Mouse (Mus musculus) mouse embryonic stem cell (cell line): ENCODE data around the gene Gcg.

Source experiments
- in situ Hi-C, 2 experiments: fragments of 300-500 bp; cut with MboI; formaldehyde crosslinking; loops; 1 replicate in 1 of 2; 3 replicates in 1 of 2; pipeline ENCODE4 v1.14.3; 2019 to 2020; ENCODE audit warnings: low sequenced_read_pairs in 2 of 2, low pct_unique_long_range_greater_than_20kb in 1 of 2, mixed read lengths in 1 of 2; ENCODE audit not compliant: unreplicated experiment in 1 of 2

Gene Gcg

DNA sequence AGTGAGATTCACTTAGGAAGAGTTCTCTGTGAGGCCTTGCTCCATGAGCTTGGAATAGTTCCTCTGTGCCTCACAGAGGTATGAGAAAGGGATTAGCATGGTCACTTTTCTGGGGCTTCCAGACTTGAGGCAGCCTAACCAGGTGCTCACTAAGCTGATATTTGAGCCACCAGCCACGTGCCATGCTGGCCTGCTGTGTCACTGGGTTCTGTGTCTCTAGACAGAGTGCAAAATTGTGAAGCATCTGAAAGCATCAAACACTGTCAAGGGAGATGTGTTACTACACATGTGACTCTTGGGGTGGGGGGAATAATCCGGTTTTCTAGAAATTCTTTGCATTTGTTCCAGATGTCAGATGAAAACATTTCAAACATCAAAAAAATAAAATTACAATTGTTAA, 21.3 kb downstream of the Gcg start:
- in situ Hi-C loops, result no loop called here

DNA sequence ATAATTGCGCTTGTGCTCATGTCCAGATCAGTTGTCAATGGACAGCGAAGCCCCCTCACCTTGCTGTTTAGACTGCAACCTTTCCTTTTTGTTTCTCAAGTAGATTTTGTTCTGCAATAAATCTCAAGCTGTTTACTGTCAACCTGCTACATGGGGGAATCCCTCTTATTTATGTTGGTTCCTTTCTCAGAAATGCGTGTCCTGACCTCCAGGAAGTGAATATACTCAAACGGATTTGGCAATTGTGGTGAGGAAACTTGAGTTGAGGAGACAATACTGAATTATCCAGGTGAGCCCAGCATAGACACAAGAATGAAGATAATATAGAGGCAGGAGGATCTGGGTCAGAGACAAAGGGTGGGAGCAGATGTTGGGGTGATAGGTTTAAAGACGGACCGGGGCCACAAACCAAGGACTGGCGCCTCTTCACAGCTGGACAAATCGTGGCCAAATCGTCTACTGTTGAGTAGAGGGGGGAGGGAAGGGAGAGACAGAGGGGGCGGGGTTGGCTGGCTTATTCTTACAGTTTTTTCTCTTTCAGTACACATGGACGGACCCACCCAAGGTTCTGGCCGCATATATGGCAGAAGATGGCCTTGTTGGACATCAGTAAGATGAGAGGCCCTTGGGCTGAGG, 22.5 kb downstream of the Gcg start:
- in situ Hi-C loops, result no loop called here

DNA sequence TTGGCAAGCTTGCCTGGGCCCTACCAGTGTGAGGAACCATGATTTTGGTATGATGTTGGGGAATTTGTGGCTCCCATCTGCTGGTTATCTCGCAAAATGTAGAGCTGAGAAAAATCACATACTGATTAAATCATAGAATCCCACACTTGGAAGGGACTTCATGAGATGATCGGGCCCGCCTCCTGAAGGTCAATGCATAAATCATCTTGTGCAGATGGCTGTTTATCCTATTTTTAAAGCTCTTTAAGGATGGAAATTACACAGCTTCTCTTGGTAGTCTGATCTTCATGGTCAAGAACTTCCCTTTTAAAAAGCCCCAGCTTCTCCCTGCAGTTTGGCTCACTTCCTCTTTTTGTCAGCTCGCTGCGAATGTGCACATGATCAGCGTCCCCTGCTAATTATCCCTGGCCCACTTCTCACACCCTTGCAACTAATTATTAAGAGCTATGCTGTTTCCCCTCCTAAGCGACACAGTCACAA, 23.2 kb downstream of the Gcg start:
- in situ Hi-C loops, result no loop called here

DNA sequence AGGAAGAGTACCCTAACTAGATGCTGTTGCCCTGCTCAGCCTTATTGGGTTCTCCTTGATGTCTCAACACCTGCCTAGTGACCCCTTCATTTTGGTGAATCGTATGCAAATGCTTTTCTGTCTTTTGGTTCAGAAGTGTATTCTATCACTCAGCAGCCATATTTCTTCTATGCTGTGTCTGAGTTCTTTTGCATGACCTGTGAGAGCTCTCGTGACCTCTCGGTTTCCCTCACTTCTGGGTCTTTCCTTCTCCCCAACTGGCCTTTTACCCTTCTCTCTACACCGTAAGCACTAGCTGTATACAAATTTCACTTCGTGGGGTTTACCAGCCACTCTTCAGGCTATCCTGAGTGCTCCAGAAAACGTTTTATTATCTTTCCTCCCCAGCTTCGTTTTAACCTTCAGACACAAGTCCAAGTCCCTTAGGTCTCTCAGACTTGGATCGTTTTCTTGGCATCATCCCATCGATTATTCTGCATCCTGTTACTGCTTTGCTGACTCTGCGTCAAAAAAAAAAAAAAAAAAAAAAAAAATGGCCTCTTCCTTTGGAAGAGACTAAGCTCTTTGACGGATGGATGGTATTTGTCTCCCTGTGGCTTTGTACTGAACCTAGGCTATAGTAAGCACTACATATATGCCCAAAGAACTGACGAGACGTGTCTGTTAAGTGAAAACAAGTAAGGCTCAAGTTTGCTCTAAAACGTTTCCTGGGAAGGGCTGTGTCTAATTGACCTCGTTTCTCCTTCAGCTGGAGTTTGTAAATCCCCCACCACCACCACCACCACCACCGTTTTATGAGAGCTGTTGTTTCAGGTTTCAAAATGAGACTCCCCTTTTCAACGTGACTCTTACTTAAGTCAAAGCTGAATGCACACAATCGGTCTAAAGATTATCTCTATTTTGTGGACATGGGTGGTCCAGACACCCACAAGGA, 23.9 kb downstream of the Gcg start:
- in situ Hi-C loops, result no loop called here

DNA sequence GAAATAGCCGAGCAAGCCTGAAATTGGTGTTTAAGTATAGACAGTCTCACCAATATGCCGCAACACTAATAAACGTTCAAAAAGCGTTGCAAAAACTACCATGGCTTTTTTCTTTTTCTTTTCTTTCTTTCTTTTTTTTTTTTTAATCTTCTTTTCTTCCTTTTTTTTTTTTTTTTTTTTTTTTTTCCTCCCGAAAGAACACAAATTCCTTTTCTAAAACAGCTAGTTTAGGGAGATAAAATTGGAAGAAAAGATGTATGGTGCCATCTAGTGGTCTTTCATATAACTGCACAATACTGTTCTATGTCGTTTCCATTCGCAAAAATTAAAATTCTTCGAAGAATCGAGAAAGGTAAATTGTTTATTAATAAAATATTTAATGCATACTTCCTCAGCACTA, 25.4 kb downstream of the Gcg start:
- in situ Hi-C loops, result no loop called here

DNA sequence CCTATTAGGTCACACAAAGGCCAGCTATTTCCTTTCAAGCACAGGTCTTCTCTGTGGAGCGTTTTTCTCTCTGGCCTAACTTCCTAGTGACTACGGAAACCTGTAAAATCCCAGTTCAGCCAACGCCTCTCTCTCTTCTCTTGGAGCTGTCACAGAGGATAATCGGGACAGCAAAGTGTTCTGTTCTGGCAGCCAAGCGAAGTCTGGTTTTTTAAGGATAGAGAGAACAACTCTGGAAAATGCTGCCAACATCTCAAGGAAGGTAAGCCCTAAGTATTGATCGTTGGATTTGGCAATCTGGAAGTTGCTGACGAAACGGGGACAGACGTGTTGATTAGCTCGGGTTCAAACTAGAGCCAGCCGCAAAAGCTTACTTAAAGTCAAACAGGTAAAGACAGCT, 28.5 kb downstream of the Gcg start:
- in situ Hi-C loops, result no loop called here

DNA sequence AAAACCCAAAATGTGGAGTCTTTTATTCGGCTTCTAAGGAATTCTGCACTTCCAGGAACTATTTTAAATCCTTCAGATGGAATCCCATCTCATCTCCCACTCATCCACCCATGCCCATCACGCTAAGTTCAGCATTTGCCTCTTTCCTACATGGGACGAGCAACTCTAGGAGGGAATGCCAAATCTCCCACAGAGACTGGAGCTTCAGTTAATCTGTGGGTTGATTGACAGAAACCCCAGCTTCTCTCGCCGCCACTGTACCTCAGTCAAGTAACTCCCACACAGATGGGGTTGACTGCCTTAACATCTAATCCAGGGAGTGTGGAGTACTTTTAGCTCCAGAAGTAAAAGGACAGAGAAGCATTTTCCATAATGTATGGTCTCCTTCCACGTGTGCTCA, 29.4 kb downstream of the Gcg start:
- in situ Hi-C loops, result no loop called here

DNA sequence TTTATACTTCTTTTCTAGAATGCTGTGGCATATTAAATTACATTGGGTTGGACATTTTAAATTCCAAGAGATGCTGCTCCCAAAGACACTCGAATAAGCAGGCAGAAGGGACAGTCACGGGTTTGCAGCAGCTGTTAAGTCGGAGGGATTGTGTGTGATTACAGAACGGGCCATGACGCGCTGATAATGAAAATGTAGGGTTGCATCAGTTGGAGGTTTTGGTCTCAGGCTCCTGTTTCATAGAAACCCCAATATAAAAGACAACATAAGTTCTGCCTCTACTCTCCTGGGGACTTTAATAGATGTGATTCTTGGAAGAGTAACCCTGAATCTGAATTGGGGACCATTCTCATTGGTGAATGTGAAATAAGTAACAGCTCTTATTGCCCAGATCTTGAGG, 33.1 kb downstream of the Gcg start:
- in situ Hi-C loops, result no loop called here

DNA sequence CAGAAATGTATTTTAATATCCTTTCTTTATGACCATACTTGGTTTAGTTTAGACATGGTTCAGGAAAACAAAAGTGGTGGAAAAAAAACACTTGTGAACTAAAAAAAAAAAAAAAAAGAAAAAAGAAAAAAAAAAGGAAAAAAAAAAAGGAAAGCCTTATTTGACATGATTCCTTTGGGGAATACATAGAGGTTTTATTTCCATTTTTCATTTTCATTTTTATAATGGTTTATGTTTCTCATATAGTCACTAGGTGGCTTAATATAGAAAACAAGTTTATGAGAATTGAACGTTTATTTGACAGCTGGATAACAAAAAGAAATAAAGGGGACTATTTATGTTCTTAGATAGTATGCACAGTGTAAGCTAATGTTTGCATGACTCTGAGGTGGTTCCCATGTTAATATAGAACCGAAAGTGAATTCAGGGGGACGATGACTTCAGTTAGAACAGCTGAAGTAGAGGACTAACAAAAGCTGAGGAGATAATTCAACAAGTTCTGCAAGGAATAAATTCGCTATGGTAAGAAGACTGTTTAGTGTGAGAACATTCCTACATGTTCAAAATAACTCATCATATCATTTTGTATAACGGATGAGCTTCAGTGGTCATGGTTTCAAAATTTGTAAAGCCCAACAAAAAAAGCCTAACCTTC, 33.6 kb downstream of the Gcg start:
- in situ Hi-C loops, result no loop called here

DNA sequence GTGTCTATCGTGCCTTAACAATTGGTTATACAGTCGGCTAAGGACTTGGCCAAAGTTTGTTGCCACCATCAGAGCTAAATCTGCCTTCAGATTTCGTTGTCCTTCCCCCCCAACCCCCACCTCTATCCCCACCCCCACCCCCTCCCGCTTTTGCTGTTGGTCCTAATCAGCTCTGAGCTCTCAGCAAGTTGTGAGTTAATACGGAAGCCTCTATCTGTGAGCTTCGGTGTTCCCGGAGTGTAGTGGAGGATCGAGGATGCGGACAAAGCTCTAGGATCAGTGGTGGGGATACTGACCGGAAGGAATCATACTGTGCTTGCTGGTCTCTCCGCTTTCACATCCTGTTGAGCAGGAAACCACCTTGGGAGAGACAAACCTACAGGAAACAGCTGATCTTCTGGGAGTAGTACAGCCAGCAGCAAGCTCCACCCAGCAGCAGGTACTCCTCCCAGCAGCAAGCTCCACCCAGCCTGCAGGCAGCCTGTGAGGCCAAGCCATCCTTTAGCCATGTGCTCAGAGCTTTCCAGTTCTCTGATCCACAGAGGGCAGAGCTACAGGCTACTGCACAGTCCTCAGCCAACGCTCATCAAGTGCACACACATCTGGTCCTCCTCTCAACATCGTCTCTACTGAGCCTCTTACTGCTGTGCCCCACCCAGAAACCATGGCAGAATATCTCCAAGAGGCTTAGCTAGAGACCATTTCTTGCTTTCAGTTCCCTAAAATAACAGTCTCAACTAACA, 42.5 kb downstream of the Gcg start:
- in situ Hi-C loops, result no loop called here

DNA sequence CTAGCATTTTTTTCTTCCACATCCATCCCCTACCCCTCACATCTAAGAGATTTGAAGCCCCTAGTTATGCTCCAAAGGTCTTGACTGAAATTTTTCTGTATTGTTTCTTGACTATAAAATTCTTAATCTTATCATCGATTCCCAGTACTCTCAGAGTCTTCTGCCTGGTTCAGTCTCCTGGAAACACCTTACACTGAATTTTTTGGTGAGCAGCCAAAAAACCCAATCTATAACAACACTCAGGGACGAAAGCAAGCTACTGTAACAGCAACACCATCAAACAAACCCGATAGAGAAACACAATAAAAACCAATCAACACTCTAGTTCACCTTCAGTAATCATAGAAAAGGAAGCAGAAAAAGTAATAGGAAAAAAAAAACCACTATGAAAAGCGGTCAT, 43.4 kb downstream of the Gcg start:
- in situ Hi-C loops, result no loop called here

DNA sequence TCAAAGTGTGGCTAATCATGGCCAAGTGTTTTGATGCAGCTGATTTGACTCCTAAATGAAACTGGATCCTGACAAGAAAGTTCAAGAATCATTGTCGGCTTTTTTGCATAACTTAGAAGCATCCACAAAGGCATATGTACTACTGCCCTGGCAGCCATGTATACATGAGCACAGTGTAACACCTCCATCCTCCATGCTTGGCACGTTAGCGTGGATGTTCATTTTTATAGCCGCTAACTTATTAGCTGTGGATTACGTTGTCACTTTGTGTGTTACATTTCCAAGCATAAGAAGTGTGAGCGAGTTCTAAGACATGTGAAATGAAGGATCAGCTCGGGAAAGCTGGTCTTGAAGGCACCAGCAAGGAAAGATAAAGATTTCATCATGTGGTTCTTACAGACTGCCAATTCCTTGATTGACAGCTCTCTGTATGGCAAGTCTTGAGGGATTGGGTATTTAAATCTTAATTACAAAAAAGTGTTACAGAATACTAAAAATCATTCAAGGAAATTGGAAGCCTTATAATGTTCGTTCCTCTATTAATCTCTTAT, 52.1 kb downstream of the Gcg start:
- in situ Hi-C loops, result no loop called here

DNA sequence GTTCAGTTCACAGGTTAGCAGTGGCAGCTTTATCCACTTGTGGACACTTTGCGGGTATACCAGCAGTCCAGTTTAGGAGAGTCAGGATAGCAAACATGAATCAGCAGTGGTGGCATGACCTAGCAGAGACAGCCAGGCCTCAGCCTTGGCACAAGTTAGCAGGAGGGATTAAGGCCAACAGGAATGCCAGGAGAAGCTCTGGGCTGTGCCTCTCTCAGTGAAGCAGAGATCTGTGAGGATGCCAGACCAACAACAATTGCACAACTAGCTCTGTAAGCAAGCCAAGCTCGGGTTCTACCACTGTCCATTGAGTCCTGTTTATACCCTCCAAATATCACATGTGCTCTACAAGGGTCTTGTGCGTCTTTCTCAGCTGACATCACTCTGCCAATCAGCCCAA, 57.5 kb downstream of the Gcg start:
- in situ Hi-C loops, result no loop called here
